Mouse (Mus musculus): ENCODE measurements around the gene Qsox1.

Qsox1 gene

DNA sequence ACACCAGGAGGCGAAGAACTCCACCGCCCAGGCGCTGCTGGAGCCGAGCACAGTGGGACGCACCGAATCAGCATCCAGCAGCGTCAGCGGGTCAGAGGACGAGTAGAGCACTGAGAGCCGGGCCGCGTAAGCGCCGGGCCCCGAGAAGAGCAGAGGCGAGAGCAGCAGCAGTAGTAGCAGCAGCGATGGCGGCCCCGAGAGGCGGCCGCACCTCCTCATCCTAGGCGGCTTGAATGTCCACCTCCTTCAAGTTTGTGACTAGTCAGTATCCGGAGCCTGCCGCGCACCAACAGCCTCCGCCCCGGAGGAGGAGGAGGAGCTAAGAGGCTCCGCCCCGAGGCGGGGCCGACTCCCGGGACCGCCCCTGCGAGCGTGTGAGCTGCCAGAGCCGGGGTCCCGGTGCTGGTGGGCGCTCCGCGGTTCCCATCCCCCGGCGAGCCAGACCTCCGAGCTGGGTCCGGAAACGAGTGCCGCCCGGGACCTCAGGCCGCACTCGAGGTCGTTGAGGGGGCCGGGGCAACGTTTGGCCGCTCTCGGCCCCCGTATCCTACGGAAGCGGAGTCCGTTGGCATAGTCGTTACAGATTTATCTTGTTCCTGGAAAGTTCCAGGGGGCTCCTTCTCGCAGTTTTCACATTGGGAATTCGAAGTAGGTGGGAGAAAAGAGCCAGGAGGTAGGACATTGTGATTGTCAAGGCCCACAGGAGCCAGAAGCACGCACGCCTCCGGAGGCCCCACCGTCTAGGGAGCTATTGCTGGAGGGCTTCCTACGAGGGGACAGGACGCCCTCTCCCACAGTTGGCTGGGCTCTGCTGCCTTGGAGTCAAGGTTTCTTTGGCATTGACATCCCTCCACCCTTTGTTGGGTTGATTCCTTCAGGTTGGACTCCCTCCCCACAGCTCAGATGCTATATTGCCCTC lies at the start of gene Qsox1:
Gene Qsox1, minus strand, starts transcription at position 309 of the 919 bp plus-strand sequence.
- DNase-seq: peak; percentile 87

DNA sequence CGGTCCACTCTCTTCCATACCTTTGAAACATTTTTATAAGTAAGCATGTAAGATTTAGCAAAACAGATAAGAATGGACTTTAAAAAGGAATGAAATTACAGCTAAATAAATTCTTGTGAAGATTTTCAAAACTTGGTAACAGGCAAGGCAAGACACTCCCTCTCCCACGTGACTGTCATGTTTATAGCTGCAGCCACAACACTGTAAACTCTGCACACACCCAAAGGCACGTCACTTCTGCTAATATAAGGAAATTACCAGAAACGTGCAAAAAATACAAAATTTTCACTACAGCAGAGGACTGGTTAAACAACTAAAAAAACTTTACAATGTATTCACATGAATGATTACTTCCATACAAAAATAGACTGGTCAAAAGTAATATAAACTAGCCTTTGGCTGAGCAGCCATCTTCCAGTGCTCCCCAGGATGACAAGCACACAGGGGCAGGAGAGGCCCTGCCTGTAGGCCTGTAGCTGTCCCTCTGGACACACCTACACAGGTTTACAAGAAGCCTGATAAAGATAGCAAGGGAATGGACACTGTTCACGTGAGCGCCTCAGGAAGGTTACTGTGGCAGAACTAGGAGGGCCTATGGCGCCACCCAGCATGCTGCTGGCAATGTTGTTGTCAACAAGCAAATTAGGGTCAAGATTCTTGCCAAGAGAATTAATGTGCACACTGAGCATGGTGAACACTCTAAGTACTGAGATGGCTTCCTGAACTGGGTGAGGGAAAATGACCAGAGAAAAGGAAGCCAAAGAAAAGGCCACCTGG lies 42.4 kb upstream of the Qsox1 start:
- DNase-seq: peak; percentile 28

DNA sequence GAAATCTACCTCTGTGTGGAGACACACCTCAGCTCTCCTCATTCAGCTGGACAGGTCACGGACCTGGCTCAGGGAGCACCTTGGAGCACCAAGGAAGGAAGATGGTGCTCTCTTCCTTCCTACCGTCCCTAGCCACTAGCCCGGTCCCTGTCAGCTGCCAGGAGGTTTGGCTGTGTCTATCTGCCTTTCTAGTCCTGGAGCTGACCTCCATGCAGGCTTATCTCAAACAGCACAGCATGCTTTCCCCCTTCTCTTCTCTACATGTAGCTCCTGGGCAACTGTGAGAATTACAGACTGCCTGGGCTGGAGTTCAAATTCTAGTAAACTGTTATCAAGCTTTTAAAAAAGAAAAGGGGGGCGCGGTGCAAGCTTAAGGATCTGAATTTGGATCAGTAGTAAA lies 40.3 kb upstream of the Qsox1 start:
- DNase-seq: no peak

DNA sequence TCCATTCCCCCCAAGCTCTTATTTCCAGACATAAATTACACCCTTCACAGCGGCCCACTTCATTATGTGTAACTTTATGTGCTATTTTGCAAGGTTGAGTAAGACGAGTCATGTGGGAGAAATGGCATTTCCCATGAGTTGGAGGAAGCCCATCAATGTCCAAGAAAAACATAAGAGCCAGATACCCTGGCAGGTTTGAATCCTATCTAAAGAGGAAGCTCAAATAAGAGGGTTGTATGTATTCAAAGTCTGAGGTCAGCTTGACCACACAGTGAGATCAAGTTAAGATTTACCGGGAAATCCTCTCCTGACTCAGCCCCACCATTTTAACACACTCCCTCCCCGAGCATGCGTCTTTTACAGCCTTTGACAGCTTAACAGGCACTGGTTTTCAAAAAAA lies 31.5 kb upstream of the Qsox1 start:
- no peak for DNase-seq

DNA sequence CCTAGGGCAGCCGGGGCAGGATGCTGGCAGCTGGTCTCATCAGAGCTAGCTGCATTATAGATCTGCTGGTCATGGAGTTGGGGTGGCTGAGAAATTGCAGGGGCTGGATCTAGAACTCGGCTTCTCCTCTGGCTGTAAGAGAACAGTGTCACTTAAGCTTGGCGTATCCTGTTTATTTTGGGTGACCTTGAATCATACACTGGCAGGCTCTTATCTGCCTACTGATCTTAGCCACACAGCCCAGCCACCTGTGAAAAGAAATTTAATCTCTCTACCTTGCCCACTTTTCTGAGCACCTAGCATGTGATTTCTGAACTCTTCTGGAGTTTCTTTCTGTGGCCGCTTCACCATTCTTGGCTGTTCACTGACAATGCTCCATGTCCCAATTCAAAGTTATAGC lies 30.8 kb upstream of the Qsox1 start:
- peak; percentile 12 for DNase-seq

DNA sequence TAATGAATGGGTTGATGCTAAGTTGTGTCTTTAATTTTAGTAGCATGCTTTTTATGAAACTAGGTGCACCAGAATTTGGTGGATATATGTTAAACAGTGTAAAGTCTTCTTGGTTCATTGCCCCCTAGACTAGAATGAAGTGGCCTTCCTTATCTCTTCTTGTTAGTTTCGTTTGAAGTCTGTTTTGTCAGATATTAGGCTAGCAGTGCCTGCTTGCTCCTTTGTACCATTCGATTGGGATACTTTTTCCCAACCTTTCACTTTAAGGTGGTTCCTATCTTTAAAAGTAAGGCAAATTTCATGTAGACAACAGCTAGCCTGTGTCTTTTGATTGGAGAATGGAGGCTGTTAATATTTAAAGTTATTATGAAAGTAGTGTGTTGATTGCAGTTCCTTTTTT lies 23.0 kb upstream of the Qsox1 start:
- no peak for DNase-seq

DNA sequence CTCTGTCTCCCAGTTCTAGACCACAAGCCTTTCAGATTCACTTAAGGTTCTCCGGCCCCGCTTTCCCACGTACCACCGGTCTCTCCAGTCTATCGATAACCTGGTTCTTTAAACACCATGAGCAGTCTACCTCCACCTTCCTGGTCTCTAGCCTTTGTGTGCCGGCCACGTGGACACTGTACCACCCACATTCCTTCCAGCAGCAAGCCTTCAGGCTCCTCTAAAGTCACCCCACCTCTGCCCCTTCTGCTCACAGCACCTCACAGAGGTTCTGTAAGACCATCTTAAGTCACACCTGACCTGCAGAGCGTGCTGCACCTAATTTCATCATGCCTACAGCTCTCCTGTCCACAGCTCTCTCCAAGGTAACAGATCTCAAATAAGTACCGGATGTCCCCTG lies 20.9 kb upstream of the Qsox1 start:
- DNase-seq: no peak

DNA sequence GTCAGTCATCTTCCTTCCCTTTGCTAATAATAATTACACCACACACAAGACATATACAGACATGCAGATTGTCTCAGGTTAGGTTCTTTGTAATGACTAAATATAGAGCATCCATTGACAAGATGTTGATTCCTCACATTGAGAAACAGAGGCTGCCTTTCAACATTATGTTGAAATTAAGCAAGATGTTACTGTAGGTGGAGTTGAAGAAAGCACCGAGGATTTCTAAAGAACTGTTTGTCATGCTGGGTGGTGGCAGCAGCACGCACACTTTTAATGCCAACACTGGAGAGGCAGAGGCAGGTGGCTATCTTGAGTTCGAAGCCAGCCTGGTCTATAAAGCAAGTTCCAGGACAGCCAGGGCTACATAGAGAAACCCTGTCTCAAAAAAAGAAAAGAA lies 19.3 kb upstream of the Qsox1 start:
- no peak for DNase-seq

DNA sequence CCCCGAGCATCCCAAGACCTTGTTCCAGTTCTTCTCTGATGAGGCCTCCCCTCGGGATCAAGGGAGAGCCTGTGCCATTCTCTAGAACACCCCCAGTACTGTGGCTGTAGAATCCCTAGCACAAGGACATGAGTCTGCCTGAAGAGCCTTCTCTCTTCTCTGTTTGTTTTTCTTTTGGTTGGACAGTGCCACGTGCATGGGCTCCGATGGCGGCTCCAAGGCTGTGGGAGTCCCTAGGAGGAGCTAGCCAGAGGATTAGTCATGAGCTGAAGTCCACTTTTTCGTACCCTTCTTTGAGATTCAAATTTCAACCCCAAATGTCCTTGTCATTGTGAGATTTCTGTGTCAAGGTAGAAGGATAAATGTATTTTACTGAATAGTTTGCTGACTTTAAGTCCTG lies 18.2 kb upstream of the Qsox1 start:
- DNase-seq: no peak

DNA sequence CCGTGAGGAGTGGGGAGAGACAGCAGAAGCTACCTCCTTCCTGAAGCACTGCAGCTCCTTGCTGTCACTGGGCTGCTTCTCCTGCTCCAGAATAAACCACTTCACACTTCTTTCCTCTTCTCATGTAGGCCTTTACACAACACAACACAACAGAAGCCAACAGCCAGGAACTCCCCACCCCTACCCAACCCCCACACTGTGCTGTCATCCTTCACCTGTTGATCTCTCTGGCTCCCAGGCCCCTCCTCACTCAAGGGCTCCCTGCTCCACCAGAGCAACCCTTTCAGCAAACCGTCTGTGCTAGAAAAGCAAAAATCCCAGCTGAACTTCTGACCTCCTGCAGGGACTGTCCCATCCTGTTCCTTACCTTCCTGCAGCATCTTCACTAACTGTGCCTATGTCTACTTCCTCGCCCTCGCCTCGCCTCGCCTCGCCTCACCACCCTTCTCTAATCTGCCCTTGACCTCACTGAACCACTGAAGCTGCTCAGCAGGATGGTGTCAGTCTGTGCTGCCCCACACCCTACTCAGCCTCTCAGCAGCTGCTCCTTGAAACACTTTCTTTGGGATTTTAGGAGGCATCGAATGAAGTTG lies 15.1 kb upstream of the Qsox1 start:
- DNase-seq: no peak

DNA sequence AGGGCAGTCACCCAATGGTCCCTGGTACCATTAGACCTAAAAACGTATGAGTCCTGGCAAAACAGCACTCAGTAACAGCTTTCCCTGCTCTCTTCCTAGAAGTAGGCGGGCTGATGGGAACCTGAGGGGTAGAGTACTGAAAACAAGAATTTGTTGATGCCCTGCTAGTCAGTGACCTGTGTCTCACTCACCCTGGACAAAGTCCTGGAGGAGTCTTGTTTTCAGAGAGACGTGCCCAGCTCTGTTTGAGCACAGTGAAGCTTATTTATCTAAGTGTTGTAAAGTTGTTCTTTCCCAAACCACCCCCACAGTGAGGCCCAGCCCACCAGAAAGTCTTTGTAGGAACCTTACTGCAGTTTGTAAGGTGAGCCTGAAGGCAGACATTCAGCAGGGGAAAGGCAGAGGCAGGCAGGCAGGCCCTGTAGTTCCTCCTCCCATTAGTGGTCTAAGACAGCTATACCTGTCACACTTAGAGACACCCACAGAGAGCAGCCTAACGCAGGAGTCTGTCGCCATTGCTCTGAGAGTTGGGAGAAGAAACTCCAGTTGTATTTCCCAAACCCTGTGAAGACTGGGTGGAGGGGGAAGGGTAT lies 14.2 kb upstream of the Qsox1 start:
- peak; percentile 40 for DNase-seq

DNA sequence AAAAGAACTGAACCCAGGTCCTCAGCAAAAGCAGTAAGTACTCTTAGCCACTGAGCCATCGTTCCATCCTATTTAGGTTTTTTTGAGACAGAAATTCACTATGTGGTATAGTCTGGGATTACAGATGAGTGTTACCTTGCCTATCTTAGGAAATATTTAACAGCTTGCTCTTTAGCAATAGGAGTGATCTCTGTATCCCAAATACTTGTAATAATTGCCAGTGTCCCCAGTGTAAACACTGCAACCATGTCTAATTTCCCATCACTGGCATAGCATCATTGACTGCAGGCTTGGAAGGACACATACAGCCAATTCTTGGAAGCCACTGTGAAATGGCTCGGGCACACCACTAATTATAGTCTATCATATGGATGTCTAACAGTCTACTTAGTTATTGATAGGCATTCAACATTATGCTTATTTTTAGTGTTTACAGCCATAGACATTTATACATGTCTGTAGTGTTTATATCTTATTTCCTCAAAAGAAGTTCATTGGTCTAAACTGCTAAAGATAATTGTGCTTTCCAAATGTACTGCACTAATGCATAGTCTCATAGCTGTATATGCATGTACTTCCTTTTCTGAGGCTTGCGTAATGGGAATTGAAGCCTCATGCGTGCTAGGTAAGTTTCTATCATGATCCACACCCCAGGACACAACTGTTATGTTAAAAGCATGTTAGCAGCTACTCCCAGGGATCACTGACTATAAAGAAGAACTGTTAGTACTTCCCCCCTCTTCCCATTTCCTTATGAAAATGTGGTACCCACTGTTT lies 13.4 kb upstream of the Qsox1 start:
- no peak for DNase-seq

DNA sequence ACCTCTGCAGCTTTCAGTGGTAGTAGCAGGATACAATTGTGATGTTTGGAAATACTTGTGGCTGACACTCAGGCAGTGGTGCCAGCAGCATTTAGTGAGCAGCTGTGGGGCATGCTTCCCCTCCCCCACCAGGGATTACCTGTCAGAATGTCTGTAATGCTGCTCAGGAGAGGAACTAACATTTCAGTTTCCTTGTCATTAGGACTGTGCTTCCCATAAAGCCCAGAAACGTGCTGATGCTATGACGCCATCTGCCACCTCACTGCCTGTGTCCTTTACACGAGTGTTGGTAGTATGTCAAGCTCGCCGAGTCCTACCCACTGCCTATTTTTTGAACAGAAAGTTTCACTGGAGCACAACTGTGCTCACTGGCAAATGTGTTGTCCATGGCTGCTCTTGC lies 8.0 kb upstream of the Qsox1 start:
- DNase-seq: no peak

DNA sequence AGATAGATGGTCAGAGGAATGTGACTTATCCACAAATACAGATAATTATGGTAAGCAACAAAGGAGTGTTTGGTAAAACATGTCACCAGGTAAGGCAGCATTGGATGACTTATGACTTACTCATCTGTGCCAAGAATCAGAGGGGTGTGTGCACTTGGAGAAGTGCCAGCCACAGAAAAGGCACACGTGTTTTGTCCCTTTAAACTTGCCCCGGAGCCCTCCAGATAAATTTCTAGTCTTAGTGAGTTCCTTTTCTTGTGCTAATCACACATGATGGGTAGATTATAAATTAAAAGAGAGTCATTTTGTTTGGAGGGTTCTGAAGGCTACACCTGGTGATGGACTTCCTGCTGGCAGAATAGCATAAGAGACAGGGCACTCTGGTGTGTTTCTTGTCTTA lies 3.5 kb upstream of the Qsox1 start:
- DNase-seq: no peak

DNA sequence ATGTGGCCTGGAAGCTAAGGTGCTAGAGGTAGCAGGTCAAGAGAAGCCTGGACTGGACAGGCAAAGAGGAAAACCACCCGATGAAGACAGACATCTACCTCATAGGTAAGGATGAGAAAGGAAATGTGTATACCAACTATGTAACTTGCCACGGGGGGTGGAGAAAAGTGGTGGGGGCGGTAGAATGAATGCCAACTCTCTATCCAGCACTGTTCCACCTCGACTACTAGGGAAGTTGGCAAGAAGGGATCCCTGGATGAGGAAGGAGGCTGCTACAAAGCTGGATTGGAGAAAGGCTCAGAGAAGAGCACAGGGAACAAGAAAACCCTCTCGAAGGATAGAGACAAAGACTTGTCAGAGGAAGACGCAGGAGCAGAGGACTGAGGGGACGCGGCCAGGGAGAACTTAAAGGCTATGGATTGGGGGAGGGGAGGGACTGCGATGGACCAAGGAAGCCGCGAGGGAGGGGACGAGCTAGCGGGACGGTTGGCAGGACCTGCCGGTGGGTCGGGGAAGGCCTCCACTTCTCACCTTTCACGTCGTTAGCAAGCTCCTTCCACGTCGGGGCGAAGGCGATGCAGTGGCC lies 601 bp downstream of the Qsox1 start:
- no peak for DNase-seq

DNA sequence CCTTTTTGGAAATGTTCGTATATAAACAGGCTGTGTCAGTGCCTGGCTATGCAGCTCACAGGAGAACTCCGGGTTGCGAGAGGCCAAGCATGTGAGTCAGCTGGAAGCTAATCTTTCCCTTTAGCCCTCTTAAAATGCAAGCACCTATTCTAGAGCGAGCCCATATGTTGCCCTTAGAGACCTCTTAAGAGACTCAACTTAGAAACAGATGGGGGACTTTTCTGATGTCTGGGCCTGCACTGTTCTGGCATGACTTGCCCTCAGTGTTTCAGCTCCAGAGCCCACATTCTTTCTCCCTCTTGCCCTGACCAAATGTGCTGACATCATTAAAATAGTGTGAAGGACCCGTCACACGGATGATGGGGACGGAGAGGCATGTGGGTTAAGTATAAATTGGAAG lies 2.1 kb downstream of the Qsox1 start:
- no peak for DNase-seq

DNA sequence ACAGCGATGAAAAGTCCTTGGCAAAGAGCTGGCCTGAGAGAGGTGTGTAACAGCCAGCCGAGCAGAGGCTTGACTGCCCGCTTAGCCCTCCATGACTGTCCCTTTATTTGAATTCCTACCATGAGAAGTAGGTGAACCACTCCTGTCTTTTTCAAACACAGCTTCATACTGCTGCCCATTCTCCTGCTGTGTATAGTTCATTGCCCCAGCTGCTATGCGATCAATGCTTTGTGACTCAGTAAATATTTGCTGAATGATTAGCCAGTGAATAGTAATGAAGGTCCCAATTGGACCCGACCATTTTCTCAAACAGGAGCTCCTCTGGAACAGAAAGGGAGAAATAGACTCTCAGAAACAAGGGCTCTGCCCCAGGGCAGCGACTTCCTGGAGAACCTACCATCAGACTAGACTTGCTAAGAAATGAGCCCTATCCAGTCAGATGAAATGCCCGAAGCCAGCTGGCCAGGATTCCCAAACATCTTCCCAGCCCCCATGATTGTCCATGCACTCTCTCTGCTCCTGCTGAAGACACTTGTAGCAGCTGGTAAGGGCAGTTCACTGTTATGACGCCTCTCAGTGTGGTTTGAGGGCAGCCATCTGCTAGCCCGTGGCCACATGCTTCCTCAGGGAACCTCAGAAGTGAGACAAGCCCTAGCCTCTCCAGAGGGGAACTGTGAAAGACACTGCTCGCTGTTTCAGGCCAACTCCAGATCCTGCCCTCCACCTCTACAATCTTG lies 2.8 kb downstream of the Qsox1 start:
- no peak for DNase-seq

DNA sequence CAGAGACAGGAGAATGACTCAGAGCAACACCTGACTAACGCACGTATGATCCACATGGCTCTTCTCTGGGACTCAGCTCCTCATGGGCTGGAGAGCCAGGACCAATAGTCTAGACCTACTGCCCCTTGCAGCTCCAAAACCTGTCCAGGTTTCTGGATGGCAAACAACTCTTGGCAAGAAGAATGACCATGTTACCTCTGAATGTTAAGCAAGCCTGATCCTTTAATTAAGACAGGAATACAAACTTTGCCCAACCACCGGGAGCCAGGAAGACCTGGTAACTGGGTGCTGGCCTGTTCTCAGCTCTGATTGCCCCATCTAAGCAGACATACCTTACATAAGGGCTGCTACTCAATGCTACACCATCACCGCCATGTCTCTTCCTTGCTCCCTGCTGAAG lies 4.4 kb downstream of the Qsox1 start:
- DNase-seq: no peak

DNA sequence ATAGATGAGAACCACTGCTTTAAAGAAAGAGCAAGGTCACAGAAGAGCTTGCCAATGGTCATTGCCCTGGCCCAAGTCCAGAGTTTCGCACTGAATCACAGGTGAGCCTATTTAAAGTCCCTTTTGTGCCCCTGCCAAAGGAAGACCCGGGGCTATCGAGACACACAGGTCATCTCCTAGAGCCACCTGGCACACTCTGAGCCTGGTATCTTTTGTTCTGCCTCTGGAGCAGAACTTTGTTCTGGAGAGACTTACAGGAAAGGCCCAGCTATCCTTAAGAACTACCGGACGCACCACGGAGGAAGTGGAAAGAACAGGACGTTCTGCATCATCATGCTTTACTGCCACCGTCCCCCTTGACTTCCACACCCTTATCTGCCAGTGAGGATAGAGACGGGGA lies 7.1 kb downstream of the Qsox1 start:
- peak; percentile 23 for DNase-seq

DNA sequence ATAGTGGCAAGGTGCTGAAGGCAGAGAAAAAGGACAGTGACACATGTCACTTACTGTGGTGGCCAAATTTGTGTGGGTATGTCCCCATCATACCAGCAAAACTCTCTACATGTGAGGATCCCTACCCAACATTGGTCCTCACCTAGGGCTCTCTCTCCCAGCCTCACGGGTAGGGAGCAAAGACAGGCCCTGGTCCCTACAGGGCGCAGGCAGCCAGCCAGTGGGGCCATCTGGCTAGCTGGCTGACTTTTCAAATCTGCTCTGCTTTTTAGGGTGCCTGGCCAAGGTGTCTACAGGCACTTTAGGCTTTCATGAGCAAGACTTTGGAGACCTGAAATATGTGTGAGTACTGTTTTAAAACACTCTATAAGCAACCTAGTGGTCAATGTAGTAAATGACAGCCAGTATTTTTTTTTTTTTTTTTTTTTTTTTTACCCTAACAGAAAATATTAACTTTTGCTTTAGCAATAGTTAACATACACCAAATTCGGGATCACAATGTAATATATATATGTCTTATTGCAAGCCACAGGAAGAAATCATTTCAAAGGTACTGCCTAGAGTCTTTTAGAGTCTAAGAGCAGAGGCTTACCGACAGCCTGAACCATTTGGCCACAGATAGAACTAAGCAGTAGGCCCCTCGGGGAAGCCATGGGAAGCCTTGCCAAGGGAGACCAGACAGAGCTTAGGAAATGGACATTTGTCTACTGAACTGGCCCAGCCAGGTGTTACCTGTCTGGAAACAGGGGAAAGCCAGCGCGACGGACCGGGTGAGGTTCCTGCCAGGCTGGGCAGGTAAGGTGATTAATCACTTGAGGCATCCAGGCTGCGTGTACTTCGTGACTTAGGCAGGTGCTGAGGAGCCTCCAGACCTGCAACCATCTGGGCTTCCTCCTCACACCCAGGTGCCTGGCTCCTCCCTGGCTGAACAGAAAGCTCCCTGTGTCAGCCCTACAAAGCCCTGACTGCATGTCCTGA lies 11.4 kb downstream of the Qsox1 start:
- DNase-seq: no peak

All from kidney, adult 9 months (tissue).